Mouse (Mus musculus) hindlimb bud, embryonic 11.5 days (tissue): ENCODE measurements at regions not wholly inside any gene's neighbourhood (a gene's known extent, or its start where the extent isn't known, plus 50 kb on each side); places are given as distances from the start of the nearest gene placed in this dataset.

Experiments used
- DNase-seq: peaks from one replicate; pipeline ENCODE4 v3.0.0-alpha.2; 2012; ENCODE audit warnings: low read depth, low spot score; ENCODE audit errors: extremely low spot score

DNA sequence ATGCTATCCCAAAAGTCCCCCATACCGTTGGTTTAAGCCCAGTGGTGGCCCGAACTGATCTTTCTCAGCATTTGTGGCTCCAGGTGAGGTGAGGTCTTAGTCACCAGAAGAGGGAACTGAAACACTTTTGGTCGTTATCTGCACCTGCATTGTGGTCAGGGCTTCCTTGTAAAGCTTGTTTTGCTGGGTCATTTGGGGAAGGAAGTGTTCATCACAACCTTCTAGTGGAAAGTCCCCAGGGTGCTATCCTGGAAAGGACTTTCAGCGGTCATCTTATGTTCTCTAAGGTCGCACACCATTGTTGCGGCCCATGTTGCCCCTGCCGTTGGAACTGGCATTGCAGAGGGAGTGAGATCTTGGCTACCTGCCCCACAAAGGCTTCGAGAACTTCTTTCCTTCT is 651.5 kb upstream of the Pcdh9 start:
- no peak for DNase-seq

GRCm38 (mm10) chr14:94525648-94526047 is 635.2 kb upstream of the Pcdh9 start:
- DNase-seq: no peak

DNA sequence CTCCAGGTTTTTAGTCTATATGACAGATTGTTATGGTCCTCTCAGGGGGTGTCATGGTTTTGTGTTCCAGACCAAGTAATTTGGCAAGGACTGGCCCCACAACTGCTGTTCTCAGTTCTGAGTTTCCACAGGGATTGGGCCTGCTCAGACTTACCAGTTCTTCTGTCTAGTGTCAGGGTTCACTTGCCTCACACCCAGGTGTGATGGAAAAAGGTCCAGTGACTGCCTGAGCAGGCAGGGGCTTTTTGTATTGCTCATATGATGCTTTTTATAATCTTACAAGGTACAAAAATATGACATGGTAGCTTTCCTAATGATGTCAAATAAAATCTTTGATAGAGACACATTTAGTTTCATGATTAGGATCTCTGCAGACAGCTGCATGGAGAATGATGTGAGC is 634.8 kb upstream of the Pcdh9 start:
- no peak for DNase-seq

DNA sequence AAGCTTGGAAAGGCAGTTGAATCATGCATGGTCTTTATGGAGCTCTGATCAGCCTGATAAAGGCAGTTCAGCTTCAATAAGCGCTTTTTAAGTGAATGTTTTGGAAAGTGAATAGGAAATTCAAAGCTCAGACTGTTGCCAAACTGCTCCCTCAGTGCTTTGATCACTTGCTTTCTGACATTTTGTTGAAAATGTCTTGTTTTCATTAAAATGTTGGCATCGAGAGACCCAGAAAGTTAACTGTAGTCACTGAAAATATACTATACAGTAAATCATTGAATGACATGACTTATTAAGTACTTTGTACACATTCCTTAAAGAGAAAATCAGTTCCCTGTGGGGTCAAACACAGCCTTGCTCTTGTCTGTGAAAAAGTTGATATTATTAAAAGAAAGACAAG is 631.5 kb upstream of the Pcdh9 start:
- peak; percentile 24 for DNase-seq

DNA sequence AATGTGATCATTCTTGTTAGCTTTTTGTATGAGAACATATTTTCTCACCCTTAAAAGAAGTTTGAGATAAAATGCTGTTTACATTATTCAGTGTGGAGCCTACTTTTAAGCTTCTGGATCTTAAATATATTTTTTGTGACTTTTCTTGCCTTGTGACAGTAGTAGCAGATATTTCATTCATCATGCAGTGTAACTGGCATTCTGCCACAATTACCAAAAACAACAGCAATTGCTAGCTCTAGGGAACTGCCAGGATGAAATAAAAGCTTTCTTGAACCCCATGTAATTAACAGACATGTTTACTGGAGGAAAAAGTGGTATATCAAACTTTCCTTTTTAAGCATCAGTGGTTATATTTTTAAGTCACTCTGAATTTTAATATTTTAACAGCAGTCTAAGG is 600.9 kb upstream of the Pcdh9 start:
- no peak for DNase-seq

DNA sequence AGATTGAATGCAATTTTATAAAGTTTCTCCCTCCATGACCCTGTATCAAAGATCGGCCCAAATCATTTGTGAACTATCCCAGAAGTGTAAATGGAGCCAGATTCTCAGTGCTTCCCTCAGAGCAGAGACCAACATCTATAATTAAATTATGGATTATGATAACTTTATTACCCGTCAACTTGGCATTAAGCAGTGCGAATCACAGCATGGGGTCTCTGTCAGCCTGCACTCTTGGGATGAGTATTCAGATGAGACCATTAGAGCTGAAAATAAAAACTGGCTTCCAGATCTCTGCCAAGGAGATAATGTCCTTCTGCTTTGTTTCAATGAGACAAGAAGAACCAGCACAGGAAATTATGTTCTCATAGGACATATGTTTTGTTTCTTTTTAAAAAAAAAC is 585.4 kb upstream of the Pcdh9 start:
- no peak for DNase-seq

DNA sequence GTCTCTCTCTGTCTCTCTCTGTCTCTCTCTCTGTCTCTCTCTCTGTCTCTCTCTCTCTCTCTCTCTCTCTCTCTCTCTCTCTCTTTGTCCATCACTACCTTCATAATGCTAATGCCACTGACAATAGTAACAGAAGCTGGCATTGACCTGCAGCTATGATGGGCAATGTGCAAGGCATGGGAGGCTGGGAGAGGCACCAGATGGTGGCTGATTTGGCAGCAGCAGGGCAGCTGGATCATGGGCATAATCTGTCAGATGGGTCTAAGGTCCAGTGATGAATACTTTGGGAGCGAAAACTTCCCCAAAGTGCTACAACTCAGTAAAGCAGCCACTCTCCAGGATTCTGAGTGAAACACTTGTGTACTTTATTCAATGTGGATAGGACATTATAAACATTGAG is 582.7 kb upstream of the Pcdh9 start:
- no peak for DNase-seq

GRCm38 (mm10) chr14:94445952-94446351 is 555.5 kb upstream of the Pcdh9 start:
- DNase-seq: no peak

GRCm38 (mm10) chr14:94433343-94433958 is 543.0 kb upstream of the Pcdh9 start:
- DNase-seq: no peak

DNA sequence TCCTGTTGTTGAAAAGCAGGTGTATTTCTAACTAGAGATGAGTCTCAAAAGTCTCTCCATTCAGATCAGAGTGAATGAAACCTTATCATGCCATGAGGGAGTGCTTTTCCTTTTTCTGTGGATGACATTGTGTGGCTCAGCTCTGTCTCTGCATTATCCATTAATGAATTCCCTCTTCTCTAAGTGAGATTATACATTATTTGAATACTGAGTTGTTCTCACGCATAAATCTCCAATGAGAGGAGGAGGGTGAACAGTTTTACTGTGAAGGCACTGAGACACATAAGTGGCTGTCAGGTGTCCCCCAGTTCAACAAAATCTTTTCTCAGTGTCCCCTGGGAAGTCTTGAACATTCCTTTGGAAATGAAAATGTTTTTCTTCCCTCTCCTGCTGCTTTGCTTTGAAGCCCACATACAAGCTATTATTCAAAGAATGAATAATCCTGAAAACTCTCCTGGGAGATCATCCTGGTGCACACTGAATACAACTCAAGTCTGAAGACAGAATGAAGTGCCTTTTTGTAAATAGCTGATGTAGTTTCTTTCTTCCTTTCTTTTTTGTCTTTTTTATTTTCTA is 537.2 kb upstream of the Pcdh9 start:
- no peak for DNase-seq
